Comparison of ENCODE assay signal across 8 mouse cellular contexts in the genomic region with DNA sequence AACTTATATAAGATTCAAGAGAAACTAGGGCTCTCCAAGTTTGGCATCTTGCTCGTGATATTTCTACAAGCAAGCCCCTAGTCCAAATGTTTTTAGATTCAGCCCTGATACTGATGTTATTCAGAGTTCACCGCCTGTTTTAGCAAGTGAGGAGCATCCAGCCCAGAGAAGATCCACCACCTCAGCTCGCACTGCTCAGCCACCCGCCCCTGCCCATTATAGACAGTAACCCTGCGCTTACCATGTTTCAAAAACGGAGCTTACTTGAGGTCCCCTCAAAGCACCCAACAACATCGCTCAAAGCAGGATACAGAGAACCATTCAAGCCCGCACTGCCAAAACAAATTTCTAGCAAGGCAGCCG. TPM values are rescaled to one million over a fixed set of nuclear protein-coding genes. Genes with fewer than 3 reads are reported as not detected.
DNase-seq lines count a peak whose midpoint lies in the region; ATAC-seq and TF ChIP-seq lines count a peak whose summit lies in the region.

No protein-coding gene starts in this region.

- peak overlapping the region; percentile 65 for H3K4me2 ChIP-seq in heart, embryonic 15.5 days
- H3K4me2 ChIP-seq in forebrain, postnatal 0 days (ENCODE audit: low read depth) = peak overlapping the region; percentile 59

- peak overlapping the region; percentile 69 for H3K4me3 ChIP-seq in heart, embryonic 15.5 days
- H3K4me3 ChIP-seq in G1E (ENCODE audit: low read depth, low read length) = peak overlapping the region; percentile 73
- H3K4me3 ChIP-seq in forebrain, postnatal 0 days (ENCODE audit: low read depth, low read length) = peak overlapping the region; percentile 51
- H3K4me3 ChIP-seq in midbrain, embryonic 10.5 days = peak overlapping the region; percentile 69

- no peak for TF ChIP-seq CTCF in G1E (IDR thresholded peaks at IDR 0.05; ENCODE audit: low read depth, low read length)
- no peak for TF ChIP-seq CTCF in forebrain, postnatal 0 days (IDR thresholded peaks at IDR 0.05; ENCODE audit: low read depth)

- no peak for ATAC-seq in heart, embryonic 15.5 days (replicated peaks; ENCODE audit: insufficient number of reproducible peaks, insufficient read depth, low FRiP score, low read depth)
- 0 out of 2 replicates have a peak, but pooled peaks have one; percentile 0 for ATAC-seq in G1E (ENCODE audit: extremely low read depth, insufficient number of reproducible peaks, low FRiP score, poor library complexity, severe bottlenecking)
- no peak for ATAC-seq in forebrain, postnatal 0 days

- no peaks in the 10 kb centered on the region for H3K27me3 ChIP-seq in heart, embryonic 15.5 days
- no peaks in the 10 kb centered on the region for H3K27me3 ChIP-seq in G1E (ENCODE audit: insufficient read depth, low read length)
- no peaks in the 10 kb centered on the region for H3K27me3 ChIP-seq in forebrain, postnatal 0 days (ENCODE audit: insufficient read depth, low read length)
- H3K27me3 ChIP-seq in midbrain, embryonic 10.5 days (ENCODE audit: low read depth, poor library complexity, severe bottlenecking) = no peaks in the 10 kb centered on the region

- H3K9me3 ChIP-seq in heart, embryonic 15.5 days (replicated peaks) = no peaks in the 10 kb centered on the region
- H3K9me3 ChIP-seq in G1E (replicated peaks) = no peaks in the 10 kb centered on the region
- H3K9me3 ChIP-seq in forebrain, postnatal 0 days (ENCODE audit: low read length) = no peaks in the 10 kb centered on the region
- no peaks in the 10 kb centered on the region for H3K9me3 ChIP-seq in midbrain, embryonic 10.5 days (replicated peaks)

- H3K9ac ChIP-seq in heart, embryonic 15.5 days = peak overlapping the region; percentile 63
- H3K9ac ChIP-seq in forebrain, postnatal 0 days = peak overlapping the region; percentile 59

- H3K27ac ChIP-seq in heart, embryonic 15.5 days = peak overlapping the region; percentile 97
- peak overlapping the region; percentile 84 for H3K27ac ChIP-seq in forebrain, postnatal 0 days (ENCODE audit: low read depth, low read length)
- H3K27ac ChIP-seq in midbrain, embryonic 10.5 days (replicated peaks) = peak overlapping the region; percentile 91

- H3K4me1 ChIP-seq in heart, embryonic 15.5 days (replicated peaks) = peaks cover 7% of the 10 kb centered on the region
- peaks cover 8% of the 10 kb centered on the region for H3K4me1 ChIP-seq in G1E (ENCODE audit: insufficient read depth, low read depth, low read length)
- peaks cover 12% of the 10 kb centered on the region for H3K4me1 ChIP-seq in forebrain, postnatal 0 days (ENCODE audit: insufficient read depth)
- H3K4me1 ChIP-seq in midbrain, embryonic 10.5 days = peaks cover 17% of the 10 kb centered on the region

- 2% methylated on average over 9 of the region's 9 CpGs for WGBS in heart, embryonic 15.5 days
- WGBS in forebrain, postnatal 0 days = under 1% methylated on average over 9 of the region's 9 CpGs
- 7% methylated on average over 9 of the region's 9 CpGs for WGBS in midbrain, embryonic 10.5 days

- no peaks in the 10 kb centered on the region for H3K36me3 ChIP-seq in heart, embryonic 15.5 days
- H3K36me3 ChIP-seq in G1E (replicated peaks) = no peaks in the 10 kb centered on the region
- no peaks in the 10 kb centered on the region for H3K36me3 ChIP-seq in forebrain, postnatal 0 days (ENCODE audit: insufficient read depth)
- H3K36me3 ChIP-seq in midbrain, embryonic 10.5 days = no peaks in the 10 kb centered on the region

- intact Hi-C loops in heart, postnatal 25 days (cut with DNase I) = no loop called here

- DNase-seq in heart, postnatal 25 days (ENCODE audit: low spot score) = no peak
- DNase-seq in G1E (ENCODE audit: low spot score) = no peak
- no peak for DNase-seq in forebrain, postnatal 0 days
- DNase-seq in midbrain, embryonic 10.5 days (ENCODE audit: low spot score) = no peak
- no peak for DNase-seq in natural killer cell, adult 2 months (ENCODE audit: low spot score in 2 of 2)
- no peak for DNase-seq in frontal cortex, postnatal 25 days (ENCODE audit: low spot score in 2 of 2)
- DNase-seq in gastrocnemius, postnatal 10 days = no peak

RNA-seq across cellular contexts. Expression of gene 2610044O15Rik8, which starts 0.6 kb away (rescaled TPM):
- polyA plus RNA-seq in heart, embryonic 15.5 days (2015; fragmentation: Nextera tagmentation; extraction: Ambion mirVana) = 17.9 and 18.6 TPM in 2 replicates
- total RNA-seq in heart, postnatal 25 days (2021) = 10 to 100 TPM; 16.7 to 18.2 TPM
- 14.3 and 15.0 TPM in 2 replicates for total RNA-seq in G1E (2014; fragmentation: Nextera tagmentation)
- total RNA-seq in G1E (2017) = 21.8 and 27.7 TPM in 2 replicates
- 0.48 and 0.72 TPM in 2 replicates for polyA plus RNA-seq in G1E (2012)
- total RNA-seq in forebrain, postnatal 0 days (2014; rRNA removed) = 29.6 and 33.8 TPM in 2 replicates
- 18.0 and 20.1 TPM in 2 replicates for polyA plus RNA-seq in forebrain, postnatal 0 days (2015; fragmentation: Nextera tagmentation; extraction: Ambion mirVana)
- polyA plus RNA-seq in midbrain, embryonic 10.5 days (2016; fragmentation: Nextera tagmentation; extraction: Ambion mirVana) = 19.5 and 24.2 TPM in 2 replicates
- total RNA-seq in gastrocnemius, postnatal 10 days (2021) = 10 to 100 TPM; 19.3 to 23.3 TPM
